Mouse (Mus musculus) spleen, adult 18-20 months (tissue): Measurements from ENCODE around the gene Dhps.
"Not testable (repeated sequence)": the region's sequence is repeated elsewhere in the genome, so short reads cannot be mapped to it uniquely, and the experiment has no call there.

ENCODE experiments used
- DNase-seq, 2 experiments: peaks; one replicate each; pipeline ENCODE4 v3.0.0; 2022; ENCODE audit warnings: mixed read lengths in 2 of 2

Gene Dhps

DNA sequence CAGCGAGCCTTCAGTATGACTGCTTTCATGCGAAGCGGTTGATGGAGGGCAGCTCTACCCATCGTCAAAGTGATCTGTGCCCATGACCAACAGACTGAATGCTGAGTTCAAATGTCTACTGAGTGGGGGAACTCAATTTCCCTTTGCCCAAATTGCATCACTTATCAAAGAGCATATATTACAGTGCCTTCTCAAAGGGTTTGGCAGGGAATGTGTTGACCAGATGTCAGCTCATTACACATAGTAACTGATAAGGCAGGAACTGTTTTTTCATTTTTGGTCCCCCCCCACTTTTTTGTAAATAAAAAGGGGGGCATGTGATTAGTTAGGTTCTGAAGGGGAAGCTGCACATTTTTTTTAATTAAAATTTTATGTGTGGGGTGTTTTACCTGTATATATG lies 9.0 kb upstream of the Dhps start:
- DNase-seq, result no peak

DNA sequence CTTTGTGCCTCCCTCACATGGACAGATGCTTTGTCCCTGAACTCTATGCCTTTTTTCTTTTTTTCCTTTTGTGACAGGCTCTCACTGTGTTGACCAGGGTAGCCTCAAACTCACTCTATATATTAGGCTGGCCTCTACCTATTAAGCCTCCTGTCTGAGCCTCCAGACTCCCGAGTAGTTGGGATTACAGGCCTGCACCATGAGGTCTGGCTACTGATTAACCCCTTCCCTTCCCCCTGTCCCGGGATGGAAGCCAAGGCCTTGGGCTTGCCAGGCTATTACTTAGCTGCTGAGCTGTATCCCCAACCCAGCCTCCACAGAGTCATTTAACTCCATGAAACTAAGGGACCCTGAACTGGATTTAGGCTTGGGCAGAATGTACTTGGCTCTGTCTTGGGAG lies 6.3 kb upstream of the Dhps start:
- DNase-seq, result no peak

DNA sequence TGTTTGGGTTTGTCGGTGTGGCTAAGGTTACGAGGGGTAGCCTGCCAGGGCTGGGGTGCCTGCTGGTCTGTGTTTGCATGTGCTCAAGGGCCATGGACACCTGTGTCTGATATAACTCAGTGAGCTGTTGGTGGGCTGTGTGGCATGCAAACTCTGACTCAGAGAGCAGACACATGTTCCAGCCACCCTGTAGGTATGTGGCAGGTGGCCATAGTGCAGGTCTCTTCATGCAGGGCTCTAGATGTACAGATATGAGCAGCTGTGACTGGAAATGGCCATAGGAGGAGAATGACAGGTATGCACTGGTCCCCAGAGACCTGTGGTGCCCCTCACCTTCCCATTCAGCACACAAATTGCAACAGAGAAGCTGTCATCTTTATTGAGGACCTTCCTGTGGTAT lies 4.4 kb upstream of the Dhps start:
- no peak for DNase-seq

DNA sequence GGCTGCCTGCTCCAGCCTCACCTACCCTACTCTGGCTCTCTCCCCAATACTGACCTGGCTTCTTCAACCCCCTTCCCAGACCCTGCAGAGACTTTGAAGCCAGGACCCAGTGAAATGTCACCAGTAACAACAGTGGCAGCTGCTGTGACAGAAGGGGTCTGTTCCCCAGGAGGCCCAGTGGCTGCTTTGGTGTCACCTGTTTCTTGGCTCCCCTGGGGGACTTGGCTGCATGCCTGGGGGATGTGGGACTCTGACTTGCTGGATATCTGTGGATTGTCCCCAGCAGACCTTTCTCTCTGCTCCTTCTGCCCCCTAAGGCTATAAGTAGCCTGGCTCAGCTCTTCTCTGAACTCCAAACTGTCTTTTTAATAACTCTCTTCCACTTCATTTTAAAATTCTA lies 3.6 kb upstream of the Dhps start, which contains the start of gene Gm5741:
TSS of gene Gm5741 (minus strand) at position 1 of the 400 bp plus-strand sequence.
- no peak for DNase-seq

DNA sequence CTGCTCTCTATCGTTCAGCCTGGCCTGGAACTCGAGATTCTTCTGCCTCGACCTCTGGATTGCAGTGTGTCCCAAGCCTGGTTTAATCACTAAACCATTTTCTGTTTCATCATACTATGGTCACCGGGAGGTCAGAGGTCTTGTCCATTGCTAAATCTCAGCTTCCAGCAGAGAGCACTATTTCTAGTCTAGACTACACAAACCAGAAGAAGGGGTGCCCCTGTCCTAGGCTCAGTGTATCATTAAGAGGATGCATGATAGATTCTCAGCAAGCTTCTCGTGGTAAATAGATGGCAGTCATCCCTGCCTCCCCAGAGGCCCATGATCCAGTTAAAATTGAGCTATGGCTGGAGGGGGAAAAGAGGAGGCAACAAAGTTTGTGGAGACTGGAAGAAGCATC lies 516 bp upstream of the Dhps start:
- no peak for DNase-seq

DNA sequence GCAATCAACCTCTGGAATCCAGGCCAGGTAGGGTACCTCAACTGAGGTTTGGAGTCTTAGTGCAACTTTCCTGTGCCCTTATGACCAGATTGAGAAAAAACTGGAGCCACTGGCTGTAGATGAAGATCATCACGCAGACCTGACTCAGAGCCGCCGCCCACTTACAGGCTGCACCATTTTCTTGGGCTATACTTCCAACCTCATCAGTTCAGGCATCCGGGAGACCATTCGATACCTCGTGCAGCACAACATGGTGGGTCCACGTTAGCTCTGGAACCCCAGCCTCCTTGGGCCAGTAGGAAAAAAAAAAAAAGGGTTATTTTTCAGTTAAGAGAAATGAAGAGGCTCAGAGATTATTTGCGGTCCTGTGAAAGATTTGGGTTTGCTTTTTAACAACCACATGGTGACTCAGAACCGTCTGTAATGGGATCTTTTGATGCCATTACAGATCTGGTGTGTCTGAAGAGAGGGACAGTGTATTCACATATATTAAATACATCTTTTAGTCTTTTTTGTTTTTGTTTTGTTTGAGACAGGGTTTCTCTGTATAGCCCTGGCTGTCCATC lies 890 bp downstream of the Dhps start:
- peak in 1 of 2 experiments; percentile 13 for DNase-seq

DNA sequence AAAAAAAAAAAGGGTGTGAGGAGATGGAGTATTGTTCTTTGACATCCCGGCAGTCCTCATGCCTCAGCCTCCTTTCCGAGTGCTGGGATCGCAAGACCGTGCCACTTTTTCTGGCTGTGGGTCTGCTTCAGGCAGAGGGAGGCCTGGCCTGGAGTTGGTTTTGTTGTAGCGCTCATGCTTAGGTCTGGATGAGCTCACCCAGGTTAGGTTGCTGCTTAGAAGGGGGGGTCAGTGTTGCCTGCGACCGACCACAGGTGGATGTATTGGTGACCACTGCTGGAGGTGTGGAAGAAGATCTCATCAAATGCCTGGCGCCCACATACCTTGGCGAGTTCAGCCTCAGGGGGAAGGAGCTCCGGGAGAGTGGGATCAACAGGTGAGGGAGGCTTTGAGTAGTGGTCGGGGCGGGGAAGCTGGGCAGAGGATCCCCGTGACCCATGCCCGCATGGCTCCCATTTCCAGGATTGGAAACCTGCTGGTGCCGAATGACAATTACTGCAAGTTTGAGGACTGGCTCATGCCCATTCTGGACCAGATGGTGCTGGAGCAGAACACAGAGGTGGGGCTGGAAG lies 1.6 kb downstream of the Dhps start:
- DNase-seq, result no peak

DNA sequence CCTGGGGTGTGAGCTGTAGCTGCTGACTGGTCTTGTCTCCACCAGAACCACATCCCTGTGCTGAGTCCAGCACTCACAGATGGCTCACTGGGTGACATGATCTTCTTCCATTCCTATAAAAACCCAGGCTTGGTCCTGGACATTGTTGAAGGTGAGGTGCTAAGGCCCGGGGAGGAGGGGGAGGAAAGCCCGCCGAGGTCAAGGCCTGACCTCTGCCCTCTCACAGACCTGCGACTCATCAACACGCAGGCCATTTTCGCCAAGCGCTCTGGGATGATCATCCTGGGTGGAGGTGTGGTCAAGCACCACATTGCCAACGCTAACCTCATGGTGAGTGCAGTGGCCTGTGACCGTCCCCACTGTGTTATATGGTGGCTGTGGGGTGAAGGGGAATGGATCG lies 2.6 kb downstream of the Dhps start:
- no peak for DNase-seq

DNA sequence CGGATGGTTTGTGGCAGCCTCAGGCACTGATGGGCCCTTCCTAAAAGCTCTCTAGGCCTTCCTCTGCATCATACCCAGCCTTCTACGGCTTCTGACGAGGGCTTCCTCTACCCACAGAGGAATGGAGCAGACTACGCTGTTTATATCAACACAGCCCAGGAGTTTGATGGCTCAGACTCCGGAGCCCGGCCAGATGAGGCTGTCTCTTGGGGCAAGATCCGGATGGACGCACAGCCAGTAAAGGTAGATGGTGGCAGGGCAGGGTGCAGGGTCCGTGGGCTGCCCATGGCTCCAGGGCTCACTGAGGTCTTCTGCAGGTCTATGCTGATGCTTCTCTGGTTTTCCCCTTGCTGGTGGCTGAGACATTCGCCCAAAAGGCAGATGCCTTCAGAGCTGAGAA lies 3.1 kb downstream of the Dhps start:
- no peak for DNase-seq

DNA sequence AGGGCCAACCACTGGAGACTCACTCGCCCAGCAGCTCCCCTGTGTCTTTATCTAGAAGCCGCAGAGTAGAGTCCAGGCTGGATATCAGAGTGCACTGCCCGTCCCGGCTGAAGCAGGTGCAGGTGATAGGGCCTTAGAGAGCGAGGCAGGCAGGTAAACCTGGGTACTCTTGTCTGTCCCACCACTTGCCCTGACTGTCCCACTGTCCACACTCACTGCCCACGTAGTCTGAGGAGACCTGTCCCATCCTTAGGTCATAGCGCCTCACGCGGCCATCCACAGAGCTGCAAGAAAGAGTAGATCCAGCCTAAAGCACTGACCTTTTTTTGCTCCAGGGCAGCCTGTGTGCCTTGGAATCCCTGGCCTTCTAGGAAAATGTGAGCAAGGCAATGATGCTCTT lies 4.4 kb downstream of the Dhps start:
- no peak for DNase-seq

DNA sequence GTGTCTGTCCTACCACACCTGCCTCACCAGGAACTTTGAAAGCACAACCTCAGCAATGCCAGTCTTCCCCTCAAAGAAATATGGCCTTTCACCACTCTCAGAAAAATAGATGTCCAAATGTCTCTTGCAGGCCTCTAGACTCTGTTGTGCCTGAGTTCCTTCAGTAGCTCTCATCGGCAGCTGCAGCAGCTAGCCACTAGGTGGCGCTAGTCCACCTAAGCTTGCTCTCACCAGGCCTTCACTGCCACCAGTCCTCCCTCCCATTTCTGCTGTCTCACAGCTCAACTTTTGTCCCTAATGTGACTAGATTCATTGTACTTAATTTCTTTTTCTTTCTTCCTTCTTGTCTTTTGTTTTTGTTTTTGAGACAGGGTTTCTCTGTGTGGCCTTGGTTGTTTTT lies 5.4 kb downstream of the Dhps start:
- DNase-seq, result peak; percentile 58 to 67

DNA sequence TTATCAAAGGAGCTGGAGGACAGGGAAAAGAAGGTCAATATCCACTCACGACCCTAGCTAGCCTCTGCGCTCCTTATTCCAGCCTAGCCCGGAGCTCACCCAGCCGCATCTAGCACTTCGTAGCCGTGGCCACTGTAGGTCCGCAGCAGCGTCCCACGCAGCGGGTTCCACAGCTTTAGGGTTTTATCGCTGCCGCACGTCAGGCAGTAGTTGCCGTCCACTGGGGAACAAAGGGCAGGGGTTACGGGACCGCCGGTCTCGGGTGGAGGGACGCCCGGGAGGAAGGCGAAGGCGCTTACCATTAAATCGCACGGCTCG lies 8.6 kb downstream of the Dhps start:
- DNase-seq, result no peak

DNA sequence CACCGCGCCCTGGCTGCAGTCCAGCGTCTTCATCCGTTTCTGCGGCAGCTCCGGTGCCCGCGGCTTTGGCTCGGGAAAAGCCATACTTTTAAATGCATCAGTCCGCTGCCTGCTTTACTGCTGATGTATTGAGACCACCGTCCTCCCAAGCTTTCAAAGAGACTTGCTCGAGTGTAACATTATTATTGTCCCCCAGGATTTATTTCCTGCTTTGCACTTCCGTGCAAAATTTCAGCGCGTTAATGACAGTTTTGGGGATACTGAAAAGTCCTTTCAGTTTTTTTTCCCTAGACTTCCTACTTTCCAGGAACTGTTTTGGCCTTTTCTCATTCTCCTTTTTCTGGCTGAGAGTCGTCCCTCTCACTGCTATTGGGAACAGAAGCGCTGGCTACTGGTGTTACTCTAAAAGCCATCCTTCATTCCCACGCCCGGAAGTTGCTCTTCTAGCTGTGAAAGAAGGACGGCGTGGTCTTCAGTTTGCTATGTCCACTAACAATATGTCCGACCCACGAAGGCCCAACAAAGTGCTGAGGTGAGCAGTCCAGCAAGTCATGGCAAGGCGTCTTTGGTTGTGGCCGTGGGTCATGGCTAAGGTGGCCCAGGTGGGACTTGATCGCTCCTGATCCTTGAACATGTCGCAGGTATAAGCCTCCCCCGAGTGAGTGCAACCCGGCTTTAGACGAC lies 9.1 kb downstream of the Dhps start, which contains the start of gene Wdr83os:
TSS of gene Wdr83os (plus strand) at position 209 of the 684 bp plus-strand sequence.
- peak in 1 of 2 experiments; percentile 65 for DNase-seq

DNA sequence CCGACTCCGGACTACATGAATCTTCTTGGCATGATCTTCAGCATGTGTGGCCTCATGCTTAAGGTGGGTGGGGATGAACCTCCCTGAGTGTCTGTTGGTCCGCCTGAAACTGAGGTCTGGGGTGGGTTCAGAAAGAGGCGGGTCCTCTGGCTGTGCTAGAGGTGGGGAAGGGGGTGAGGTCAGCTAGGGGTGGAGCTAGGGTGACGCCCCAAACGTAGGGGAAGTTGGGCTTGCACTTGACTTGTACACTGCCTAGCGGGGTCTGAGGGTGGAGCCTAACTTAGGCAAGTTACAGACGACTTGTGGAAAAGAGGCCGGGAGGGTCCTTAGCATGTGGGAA lies 9.6 kb downstream of the Dhps start, which contains the start of gene Wdr83:
TSS of gene Wdr83 (minus strand) at position 91 of the 340 bp plus-strand sequence.
- DNase-seq, result peak in 1 of 2 experiments; percentile 69

DNA sequence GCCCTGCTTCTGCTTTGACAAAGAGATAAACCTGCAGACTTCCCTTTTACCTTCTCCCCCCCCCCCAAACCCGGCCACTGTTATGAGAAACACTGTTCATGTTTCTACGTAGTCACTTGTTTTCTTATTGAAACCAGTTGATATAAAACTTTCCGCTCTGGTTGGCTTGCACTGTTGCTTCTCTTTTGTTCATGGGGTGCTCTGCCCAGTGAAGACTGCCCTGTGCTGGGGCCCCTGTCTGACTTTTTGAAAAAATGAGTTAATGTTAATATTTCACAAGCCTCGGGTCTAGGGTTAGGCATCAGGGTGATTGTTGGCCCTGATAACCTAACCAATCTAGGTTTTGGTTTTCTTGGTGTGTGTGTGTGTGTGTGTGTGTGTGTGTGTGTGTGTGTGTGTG lies 10.6 kb downstream of the Dhps start:
- DNase-seq, result not testable (repeated sequence)

DNA sequence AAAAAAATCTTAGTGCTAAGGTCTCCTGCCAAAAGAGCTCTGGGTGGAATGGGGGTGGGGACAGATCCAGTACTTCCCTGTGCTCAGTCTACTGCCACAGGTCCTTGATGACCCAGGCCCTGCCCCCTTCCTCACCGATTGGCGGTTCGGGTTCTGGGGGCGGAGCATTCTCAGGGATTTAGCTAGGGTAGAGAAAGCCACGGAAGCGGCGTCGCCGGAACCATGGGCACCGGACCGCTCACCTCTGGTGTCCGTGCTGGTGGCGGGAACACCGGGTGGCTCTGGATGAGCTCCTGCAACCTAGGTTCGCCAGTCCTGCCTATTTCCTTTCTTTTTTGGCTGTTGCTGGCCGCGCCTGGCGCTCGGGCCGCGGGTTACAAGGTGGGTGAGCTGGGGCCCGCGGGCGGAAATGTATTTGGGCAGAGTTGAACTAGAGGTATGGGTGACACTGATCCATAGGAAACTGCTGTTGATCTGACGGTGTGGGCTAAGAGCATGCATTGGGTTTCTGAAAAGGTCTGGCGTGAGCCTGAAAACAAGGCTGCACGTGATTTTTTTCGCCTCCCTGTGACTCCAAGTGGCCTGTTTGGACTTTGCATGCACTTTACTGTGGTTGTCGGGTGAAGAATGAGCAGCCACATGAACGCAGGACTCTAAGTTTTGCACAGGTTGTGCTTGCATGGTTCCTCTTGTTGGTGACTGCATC lies 11.7 kb downstream of the Dhps start, which contains the start of gene Man2b1:
TSS of gene Man2b1 (plus strand) at position 163 of the 706 bp plus-strand sequence.
- DNase-seq, result peak; percentile 82 to 84

DNA sequence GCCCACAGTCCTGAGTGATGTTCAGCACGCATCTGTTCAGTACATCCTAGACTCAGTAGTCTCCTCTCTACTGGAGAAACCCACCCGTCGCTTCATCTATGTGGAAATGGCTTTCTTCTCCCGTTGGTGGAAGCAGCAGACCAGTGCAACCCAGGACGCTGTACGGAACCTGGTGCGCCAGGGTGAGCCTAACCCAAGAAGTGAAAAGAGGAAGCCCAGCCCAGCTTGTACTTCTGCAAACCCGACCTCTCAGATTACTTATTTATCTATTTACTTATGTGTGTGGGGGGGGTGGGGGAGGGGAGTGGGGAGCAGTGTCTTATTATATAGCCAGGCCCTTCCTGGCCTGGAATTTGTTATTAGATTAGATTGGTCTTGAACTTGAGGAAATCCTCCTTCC lies 13.1 kb downstream of the Dhps start:
- DNase-seq, result peak; percentile 32 to 36

DNA sequence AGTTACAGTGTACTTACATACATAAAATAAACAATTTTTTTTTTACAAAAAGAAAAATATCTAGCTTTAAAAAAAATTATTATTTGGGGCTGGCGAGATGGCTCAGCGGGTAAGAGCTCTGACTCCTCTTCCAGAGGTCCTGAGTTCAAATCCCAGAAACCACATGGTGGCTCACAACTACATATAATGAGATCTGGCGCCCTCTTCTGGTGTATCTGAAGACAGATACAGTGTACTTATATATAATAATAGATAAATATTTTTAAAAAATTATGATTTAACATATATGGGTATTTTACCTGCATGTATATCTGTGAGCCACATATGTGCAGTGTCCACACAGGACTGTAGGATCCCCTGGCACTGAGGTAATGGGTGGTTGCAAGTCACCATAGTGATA lies 14.7 kb downstream of the Dhps start:
- DNase-seq, result no peak

DNA sequence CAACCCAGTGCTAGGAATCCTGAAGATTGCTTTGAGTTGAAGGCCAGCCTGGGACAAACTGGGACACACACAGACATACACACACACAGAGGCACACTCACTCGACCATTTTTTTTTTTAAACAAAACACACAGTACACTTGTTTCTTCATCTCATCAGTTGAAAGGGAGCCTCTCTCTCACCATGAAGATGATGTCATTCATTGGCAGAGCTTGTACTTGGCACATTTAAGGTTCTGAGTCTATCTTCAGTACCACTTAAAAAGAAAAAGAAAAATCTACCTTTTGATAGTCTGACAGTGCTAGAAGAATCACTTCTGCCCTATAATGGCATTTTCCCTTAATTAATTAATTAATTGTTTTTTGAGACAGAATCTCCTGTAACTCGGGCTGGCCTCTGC lies 17.2 kb downstream of the Dhps start:
- no peak for DNase-seq

DNA sequence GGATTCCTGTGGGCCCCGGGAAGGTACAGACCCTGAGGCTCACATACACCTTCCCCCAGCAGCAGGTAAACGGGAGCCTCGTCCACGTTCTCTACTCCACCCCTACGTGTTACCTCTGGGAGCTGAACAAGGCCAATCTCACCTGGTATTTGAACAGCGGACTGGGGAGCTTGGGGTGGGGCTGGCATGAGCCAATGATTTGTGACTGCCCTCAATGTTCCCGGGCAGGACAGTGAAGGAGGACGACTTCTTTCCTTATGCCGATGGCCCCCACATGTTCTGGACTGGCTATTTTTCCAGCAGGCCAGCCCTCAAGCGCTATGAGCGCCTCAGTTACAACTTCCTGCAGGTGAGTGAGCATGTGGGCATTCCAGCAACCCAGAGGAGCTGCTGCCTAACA lies 19.3 kb downstream of the Dhps start:
- DNase-seq, result peak in 1 of 2 experiments; percentile 0

DNA sequence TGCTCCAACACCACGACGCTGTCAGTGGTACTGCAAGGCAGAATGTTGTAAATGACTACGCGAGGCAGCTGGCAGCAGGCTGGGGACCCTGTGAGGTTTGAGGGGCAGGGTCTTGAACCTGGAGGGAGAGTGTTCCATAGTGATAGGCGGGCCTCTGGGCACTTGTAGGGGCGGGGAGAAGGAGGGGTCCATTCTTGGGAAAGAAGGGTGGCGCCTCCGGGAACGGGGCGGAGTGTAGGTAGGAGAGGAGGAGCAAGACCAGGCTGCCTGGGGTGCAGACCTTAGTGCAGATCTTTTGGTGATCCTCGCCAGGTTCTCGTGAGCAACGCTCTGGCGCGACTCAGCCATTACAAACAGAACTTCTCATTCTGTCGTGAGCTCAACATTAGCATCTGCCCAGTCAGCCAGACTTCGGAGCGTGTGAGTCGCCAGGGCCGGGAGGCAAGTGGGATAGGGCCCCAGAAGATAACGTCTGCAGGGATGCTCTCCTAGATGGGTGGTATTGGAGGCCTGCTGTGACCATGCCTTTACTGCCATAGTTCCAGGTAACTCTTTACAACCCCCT lies 20.1 kb downstream of the Dhps start:
- peak in 1 of 2 experiments; percentile 0 for DNase-seq

DNA sequence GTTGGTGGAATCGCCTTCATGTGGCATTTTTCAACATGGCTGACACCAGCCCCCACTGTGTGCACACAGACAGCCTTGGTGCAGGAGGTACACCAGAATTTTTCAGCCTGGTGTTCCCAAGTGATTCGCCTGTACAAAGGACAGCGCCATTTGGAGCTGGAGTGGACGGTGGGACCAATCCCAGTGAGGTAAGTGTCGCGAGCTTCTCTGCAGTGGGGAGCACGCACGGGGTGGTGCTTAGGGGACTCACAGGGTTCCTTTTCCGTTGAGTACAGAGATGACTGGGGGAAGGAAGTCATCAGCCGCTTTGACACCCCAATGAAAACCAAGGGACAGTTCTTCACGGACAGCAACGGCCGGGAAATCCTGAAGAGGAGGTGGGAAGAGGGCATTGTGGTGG lies 23.5 kb downstream of the Dhps start:
- no peak for DNase-seq

DNA sequence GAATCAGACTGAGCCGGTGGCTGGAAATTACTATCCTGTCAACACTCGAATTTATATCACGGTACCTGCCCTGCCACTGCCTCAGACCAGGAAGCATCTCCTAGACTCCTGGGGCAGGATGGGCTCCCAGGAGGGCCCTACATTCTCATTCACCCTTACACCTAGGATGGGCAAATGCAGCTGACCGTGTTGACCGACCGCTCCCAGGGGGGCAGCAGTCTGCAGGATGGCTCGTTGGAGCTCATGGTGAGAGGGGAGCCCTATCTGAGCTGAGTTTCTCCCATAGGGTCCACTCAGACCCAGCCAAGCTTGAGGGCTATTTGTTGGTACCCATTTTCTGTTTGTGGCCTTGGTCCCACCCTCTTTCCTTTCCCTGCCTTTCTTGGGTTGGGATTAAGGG lies 24.0 kb downstream of the Dhps start:
- DNase-seq, result no peak

DNA sequence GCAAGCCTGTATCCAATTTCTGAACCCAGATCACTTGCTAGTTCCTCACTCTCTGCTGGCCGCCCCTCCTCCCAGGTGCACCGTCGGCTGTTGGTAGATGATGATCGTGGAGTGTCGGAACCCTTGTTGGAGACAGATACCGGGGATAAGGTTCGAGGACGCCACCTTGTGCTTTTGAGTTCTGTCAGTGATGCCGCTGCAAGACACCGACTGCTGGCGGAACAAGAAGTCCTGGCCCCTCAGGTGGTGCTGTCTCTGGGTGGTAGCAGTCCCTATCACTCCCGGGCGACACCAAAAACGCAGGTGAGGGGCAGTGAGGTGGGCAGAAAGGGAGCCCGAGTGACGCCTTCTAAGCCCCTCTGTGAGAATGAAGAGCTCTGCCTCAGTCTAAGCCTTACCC lies 24.6 kb downstream of the Dhps start:
- DNase-seq, result no peak
